Mouse (Mus musculus) embryonic fibroblast, embryonic 13.5 days (primary cell): ENCODE data around the gene Zic3.

Experiments used
- CTCF ChIP-seq: IDR thresholded peaks from 2 replicates; pipeline ENCODE4 v1.5.1; 2011; ENCODE audit warnings: mild to moderate bottlenecking, control low read depth, low read length, moderate library complexity, borderline replicate concordance; ENCODE audit not compliant: insufficient read depth
- POLR2A ChIP-seq: IDR thresholded peaks from 2 replicates; pipeline ENCODE4 v1.6.1; 2011; ENCODE audit warnings: low read depth, mild to moderate bottlenecking, control low read depth, low read length, moderate library complexity

DNA sequence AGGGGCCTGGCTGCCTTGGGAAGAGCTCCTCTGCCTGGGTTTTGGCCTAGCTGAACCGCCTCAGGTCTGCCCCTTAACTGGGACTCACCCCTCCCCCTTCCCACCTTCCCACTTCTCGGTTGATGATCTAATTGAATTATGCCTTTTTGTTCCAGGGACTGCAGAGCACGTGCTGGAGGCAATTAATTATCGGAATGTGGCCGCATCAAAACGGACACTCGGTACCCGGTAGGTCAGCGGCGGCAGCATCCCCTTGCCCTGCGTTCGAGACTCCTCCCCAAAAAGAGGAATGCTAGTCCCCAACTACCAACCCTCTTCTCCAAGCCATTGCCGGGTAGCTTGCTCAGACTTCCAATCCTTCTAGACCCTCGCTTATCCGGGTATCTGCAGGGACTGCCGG, 5.6 kb downstream of the Zic3 start:
- TF ChIP-seq CTCF = no peak
- no peak for TF ChIP-seq POLR2A
